Mouse (Mus musculus): Measurements from ENCODE around the gene Sgpp2. TPM values are rescaled to one million over a fixed set of nuclear protein-coding genes. Genes with fewer than 3 reads are reported as not detected.

Sgpp2 gene
- total RNA-seq, 2 experiments from 2014 or later: 2.1 to 4.1 TPM

- DNase-seq (ENCODE audit: low spot score in 2 of 2): no peak
Observed at GRCm38 (mm10) chr1:78337726-78338125, 27.6 kb downstream of the Sgpp2 start.

GRCm38 (mm10) chr1:78338212-78338611 lies 28.1 kb downstream of the Sgpp2 start:
- DNase-seq (ENCODE audit: low spot score in 2 of 2): peak in 1 of 2 experiments; percentile 4

GRCm38 (mm10) chr1:78339941-78340340 lies 29.8 kb downstream of the Sgpp2 start:
- DNase-seq (ENCODE audit: low spot score in 2 of 2): no peak

GRCm38 (mm10) chr1:78340584-78340983 lies 30.4 kb downstream of the Sgpp2 start:
- DNase-seq (ENCODE audit: low spot score in 2 of 2): no peak

- DNase-seq (ENCODE audit: low spot score in 2 of 2): no peak
Observed at GRCm38 (mm10) chr1:78347317-78347806, 37.2 kb downstream of the Sgpp2 start.

- no peak for DNase-seq (ENCODE audit: low spot score in 2 of 2)
Observed at GRCm38 (mm10) chr1:78349219-78349618, 39.1 kb downstream of the Sgpp2 start.

GRCm38 (mm10) chr1:78353254-78353653 lies 43.1 kb downstream of the Sgpp2 start:
- DNase-seq (ENCODE audit: low spot score in 2 of 2): no peak

- no peak for DNase-seq (ENCODE audit: low spot score in 2 of 2)
Observed at GRCm38 (mm10) chr1:78355123-78355522, 45.0 kb downstream of the Sgpp2 start.

- DNase-seq (ENCODE audit: low spot score in 2 of 2): no peak
Observed at GRCm38 (mm10) chr1:78357415-78357814, 47.3 kb downstream of the Sgpp2 start.

GRCm38 (mm10) chr1:78357868-78358267 lies 47.7 kb downstream of the Sgpp2 start:
- no peak for DNase-seq (ENCODE audit: low spot score in 2 of 2)

GRCm38 (mm10) chr1:78363965-78364889 lies 54.1 kb downstream of the Sgpp2 start:
- no peak for DNase-seq (ENCODE audit: low spot score in 2 of 2)

- DNase-seq (ENCODE audit: low spot score in 2 of 2): no peak
Observed at GRCm38 (mm10) chr1:78367806-78368205, 57.7 kb downstream of the Sgpp2 start.

GRCm38 (mm10) chr1:78370121-78370520 lies 60.0 kb downstream of the Sgpp2 start:
- DNase-seq (ENCODE audit: low spot score in 2 of 2): no peak

GRCm38 (mm10) chr1:78371569-78372236 lies 61.6 kb downstream of the Sgpp2 start:
- DNase-seq (ENCODE audit: low spot score in 2 of 2): peak; percentile 2 to 6

- no peak for DNase-seq (ENCODE audit: low spot score in 2 of 2)
Observed at GRCm38 (mm10) chr1:78372316-78372715, 62.2 kb downstream of the Sgpp2 start.

- no peak for DNase-seq (ENCODE audit: low spot score in 2 of 2)
Observed at GRCm38 (mm10) chr1:78373836-78374235, 63.7 kb downstream of the Sgpp2 start.

- DNase-seq (ENCODE audit: low spot score in 2 of 2): no peak
Observed at GRCm38 (mm10) chr1:78375058-78375457, 64.9 kb downstream of the Sgpp2 start.

GRCm38 (mm10) chr1:78380950-78381349 lies 70.8 kb downstream of the Sgpp2 start:
- DNase-seq (ENCODE audit: low spot score in 2 of 2): no peak

GRCm38 (mm10) chr1:78387854-78388253 lies 77.7 kb downstream of the Sgpp2 start:
- DNase-seq (ENCODE audit: low spot score in 2 of 2): no peak

GRCm38 (mm10) chr1:78388848-78389247 lies 78.7 kb downstream of the Sgpp2 start:
- DNase-seq (ENCODE audit: low spot score in 2 of 2): no peak

GRCm38 (mm10) chr1:78395191-78395735 lies 85.1 kb downstream of the Sgpp2 start:
- no peak for DNase-seq (ENCODE audit: low spot score in 2 of 2)

GRCm38 (mm10) chr1:78395737-78396136 lies 85.6 kb downstream of the Sgpp2 start:
- no peak for DNase-seq (ENCODE audit: low spot score in 2 of 2)
